Mouse (Mus musculus) spleen, adult 2 months (tissue): ENCODE data around the gene Adssl1. TPM values are rescaled to one million over a fixed set of nuclear protein-coding genes. Genes with fewer than 3 reads are reported as not detected.

Experiments used
- DNase-seq, 2 experiments: peaks; one replicate each; pipeline versions ENCODE4 v3.0.0 to v3.0.0-alpha.2; 2012 to 2021; ENCODE audit warnings: low spot score in 2 of 2, low read depth in 1 of 2
- H3K27ac ChIP-seq: fragments of 200-500 bp; 2 replicates; pipeline ENCODE4 v1.5.1; 2012; ENCODE audit warnings: low read length, inconsistent platforms; ENCODE audit not compliant: insufficient read depth
- H3K27me3 ChIP-seq: fragments of 200-500 bp; 2 replicates; pipeline ENCODE4 v1.6.1; 2012; ENCODE audit warnings: mild to moderate bottlenecking, moderate library complexity, low read length, inconsistent platforms; ENCODE audit not compliant: control insufficient read depth, insufficient read depth
- H3K36me3 ChIP-seq: fragments of 200-500 bp; 2 replicates; pipeline ENCODE4 v1.6.1; 2012; ENCODE audit warnings: mild to moderate bottlenecking, low read length, inconsistent platforms; ENCODE audit not compliant: control insufficient read depth, insufficient read depth
- H3K4me1 ChIP-seq: fragments of 200-500 bp; 2 replicates; pipeline ENCODE4 v1.6.1; 2011; ENCODE audit warnings: inconsistent platforms; ENCODE audit not compliant: control insufficient read depth, insufficient read depth, insufficient read length
- H3K4me3 ChIP-seq: fragments of 200-500 bp; 2 replicates; pipeline ENCODE4 v1.5.1; 2011; ENCODE audit warnings: mild to moderate bottlenecking, inconsistent platforms; ENCODE audit not compliant: insufficient read depth, insufficient read length; ENCODE audit errors: extremely low read depth
- CTCF ChIP-seq: fragments of 200-500 bp; IDR thresholded peaks from 2 replicates; pipeline ENCODE4 v1.5.1; 2011; ENCODE audit warnings: mild to moderate bottlenecking, inconsistent platforms; ENCODE audit not compliant: insufficient read depth, insufficient read length, insufficient replicate concordance; ENCODE audit errors: extremely low read depth
- POLR2A ChIP-seq: fragments of 200-500 bp; IDR thresholded peaks from 2 replicates; pipeline ENCODE4 v1.6.1; 2011; ENCODE audit warnings: low read depth, low read length, inconsistent platforms
- WGBS: fragments of 180-500 bp; shearing (Covaris S2); methylation state at CpG from one replicate; pipeline ENCODE4 v1.1.7; 2018; 5-methylcytosine and 5-hydroxymethylcytosine counted together
- polyA plus RNA-seq: library from polyadenylated mRNA; depleted of rRNA; stranded (reverse); fragments of >200 nt; gene quantifications from 2 replicates; pipeline ENCODE4 v1.2.3, GENCODE M21; 2012

Gene Adssl1
- polyA plus RNA-seq, 1 experiment: 10.7 TPM

DNA sequence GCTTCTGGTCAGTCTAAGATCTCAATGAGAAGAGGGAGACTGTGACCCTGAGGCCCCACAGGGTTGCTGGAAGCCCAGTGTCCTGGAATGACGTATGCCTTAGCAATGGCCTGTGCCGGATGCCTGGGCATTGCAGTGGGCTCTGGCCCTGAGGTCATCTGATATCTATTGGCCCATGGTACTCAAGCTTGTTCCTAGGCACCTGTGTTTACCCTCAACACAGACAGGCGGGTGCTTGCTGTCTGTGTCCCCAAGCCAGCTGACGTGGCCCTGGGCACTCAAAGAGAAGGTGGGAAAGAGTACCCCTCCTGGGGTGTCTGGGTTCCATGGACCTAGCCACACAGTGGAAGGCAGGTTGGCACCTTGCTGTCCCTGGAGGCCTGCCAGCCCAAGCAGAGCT lies 5.9 kb downstream of the Adssl1 start:
- no peak overlapping the region for H3K4me3 ChIP-seq
- H3K27me3 ChIP-seq: no peaks in the 10 kb centered on the region
- H3K27ac ChIP-seq: no peak overlapping the region
- TF ChIP-seq CTCF (no peak), POLR2A (no peak)
- no peaks in the 10 kb centered on the region for H3K36me3 ChIP-seq
- WGBS: 65% methylated on average over 4 of the region's 4 CpGs
- DNase-seq: no peak
- H3K4me1 ChIP-seq: peaks cover 15% of the 10 kb centered on the region; the same call in 1 of the 2 replicates

DNA sequence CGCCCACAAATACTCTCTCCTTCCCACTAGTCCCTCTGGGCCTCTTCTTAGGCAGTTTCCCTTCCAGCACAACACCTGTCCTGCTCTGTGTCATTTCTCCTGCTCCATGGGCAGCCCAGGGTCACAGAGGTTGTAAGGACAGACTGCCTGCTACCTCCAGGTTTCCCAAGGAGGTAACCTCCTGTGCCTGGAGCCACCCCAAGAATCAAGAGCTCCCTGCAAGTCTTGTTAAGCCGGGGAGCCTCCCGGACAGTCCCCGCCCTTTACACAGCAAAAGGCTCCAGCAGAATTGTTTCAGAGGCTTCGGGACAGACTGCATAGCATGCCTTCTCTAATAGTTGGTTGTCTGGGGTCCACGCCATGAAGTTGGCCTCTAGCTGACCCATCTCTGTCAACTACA lies 6.6 kb downstream of the Adssl1 start:
- no peak for DNase-seq

DNA sequence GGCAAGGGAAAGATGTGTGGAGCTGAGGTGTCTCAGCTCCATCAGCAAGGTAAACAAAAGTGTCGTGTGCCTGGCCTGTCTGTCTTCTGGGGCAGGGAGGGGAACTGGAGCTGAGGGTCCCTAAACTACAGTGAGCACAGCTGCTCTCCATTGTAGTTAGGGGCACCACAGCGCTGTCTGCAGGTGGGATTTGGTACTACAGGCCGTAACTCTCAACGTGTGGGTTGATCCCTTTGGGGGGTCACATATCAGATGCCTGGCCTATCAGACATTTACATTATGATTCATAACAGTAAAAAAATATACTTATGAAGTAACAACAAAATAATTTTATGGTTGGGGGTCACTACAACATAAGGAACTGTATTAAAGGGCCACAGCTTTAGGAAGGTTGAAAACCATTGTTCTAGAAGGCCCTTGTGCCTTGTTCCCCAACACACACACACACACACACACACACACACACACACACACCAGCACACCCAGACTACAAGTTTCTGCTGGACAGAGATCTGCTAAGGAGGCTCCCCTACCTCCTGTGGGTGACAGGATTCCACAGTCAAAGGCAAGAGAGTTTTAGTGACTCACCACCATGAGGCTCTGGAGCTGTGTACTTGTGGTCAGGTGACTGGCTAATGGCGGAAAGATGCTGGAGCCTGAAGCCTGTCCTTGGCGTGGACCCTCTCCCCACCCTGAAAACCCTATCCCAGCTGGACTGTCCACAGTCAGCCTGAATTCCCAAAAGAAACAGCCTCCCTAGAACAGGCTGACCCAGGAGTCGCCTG lies 7.4 kb downstream of the Adssl1 start:
- no peaks in the 10 kb centered on the region for H3K36me3 ChIP-seq
- H3K4me3 ChIP-seq: no peak overlapping the region
- no peaks in the 10 kb centered on the region for H3K27me3 ChIP-seq
- TF ChIP-seq POLR2A (no peak), CTCF (peak; percentile 18; the same call in 1 of the 2 replicates)
- WGBS: 69% methylated on average over 7 of the region's 7 CpGs
- H3K4me1 ChIP-seq: peaks cover 18% of the 10 kb centered on the region
- no peak for DNase-seq
- H3K27ac ChIP-seq: no peak overlapping the region

More for the DNA sequence above, 6.6 kb downstream of the Adssl1 start:
- WGBS: 69% methylated on average over 6 of the region's 6 CpGs
- no peaks in the 10 kb centered on the region for H3K27me3 ChIP-seq
- H3K4me3 ChIP-seq: no peak overlapping the region
- no peak overlapping the region for H3K27ac ChIP-seq
- TF ChIP-seq CTCF (no peak), POLR2A (no peak)
- no peaks in the 10 kb centered on the region for H3K36me3 ChIP-seq
- H3K4me1 ChIP-seq: peaks cover 15% of the 10 kb centered on the region; the same call in 1 of the 2 replicates

DNA sequence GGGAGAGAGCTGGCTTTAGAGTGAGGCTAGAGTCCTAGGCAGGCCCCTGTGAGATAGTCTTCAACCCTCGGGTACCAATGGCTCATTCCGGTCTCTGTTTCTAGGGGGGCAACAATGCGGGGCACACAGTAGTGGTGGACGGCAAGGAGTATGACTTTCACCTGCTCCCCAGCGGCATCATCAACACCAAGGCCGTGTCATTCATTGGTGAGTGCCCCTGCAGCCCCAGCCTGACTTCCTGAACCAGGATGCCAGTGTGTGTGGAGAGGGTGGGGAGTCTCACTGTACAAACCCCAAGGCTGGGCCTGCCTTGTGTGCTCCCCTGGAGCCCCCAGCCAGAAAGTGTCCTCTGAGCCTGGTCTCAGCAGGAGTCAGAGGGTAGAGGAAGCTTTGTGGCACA lies 8.4 kb downstream of the Adssl1 start:
- WGBS: 37% methylated on average over 6 of the region's 6 CpGs
- TF ChIP-seq CTCF: no peak
- Histone ChIP-seq H3K27ac (no peak overlapping the region), H3K4me3 (no peak overlapping the region), H3K27me3 (no peaks in the 10 kb centered on the region), H3K4me1 (peaks cover 27% of the 10 kb centered on the region), H3K36me3 (no peaks in the 10 kb centered on the region)
- no peak for DNase-seq

DNA sequence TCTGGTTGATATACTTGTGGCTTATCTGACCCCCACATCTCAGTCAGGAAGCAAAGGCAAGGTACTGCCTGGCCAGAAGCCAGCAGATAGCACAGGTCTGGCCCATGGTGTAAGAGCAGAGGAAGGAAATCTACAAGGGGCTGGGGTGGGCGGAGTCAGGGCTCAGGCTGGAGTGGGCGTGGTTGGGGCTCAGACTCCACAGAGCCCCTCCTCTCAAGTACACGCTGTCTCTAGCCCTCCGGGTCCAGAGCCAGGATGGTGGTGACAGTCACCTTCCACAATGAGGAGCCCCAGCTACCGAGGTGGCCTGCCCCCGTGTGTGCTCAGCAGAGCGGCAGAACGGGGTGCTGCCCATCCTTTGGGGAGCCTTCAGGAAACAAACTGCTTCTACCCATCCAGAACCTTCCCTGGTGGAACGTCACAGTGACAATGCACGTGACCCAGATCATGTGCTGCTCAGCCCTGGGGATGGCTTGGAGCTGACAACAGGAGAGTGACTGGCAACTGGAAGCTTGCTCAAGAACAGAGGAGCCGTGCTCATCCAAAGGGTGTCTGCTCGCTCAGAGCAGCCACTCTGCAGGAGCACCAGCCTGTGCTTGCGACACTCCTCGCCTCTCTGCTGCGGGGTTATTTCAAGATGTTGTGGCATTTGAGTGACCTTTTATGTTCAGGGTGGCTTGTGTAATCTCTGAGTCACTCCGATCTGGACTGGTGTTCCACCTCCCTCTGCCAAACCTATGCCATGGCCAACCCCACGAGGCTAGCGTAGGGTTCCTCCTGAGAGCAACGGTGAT lies 9.3 kb downstream of the Adssl1 start:
- peak in 1 of 2 experiments; percentile 72 for DNase-seq

DNA sequence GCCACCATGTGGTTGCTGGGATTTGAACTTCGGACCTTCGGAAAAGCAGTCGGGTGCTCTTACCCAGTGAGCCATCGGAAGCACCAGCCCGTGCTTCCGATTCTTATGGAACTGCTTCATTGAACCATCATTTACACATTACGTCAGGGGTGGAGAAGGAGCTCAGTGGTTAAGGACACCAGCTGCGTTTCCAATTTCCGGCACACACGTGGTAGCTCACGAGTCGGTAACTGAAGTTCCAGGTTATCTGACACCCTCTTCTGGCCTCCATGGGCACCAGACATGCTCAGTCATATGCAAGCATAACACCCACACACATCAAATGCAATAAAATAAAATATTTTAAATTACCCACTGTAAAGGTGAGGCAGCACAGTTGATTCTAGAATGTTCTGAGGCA lies 10.2 kb downstream of the Adssl1 start:
- no peaks in the 10 kb centered on the region for H3K27me3 ChIP-seq
- no peaks in the 10 kb centered on the region for H3K36me3 ChIP-seq
- DNase-seq: no peak
- H3K4me3 ChIP-seq: no peak overlapping the region
- 93% methylated on average over 12 of the region's 12 CpGs for WGBS
- peaks cover 31% of the 10 kb centered on the region for H3K4me1 ChIP-seq
- no peak overlapping the region for H3K27ac ChIP-seq
- TF ChIP-seq POLR2A (no peak), CTCF (no peak)

More for the DNA sequence above, 9.3 kb downstream of the Adssl1 start:
- no peaks in the 10 kb centered on the region for H3K36me3 ChIP-seq
- no peak for TF ChIP-seq POLR2A
- TF ChIP-seq CTCF: no peak
- peaks cover 31% of the 10 kb centered on the region for H3K4me1 ChIP-seq
- H3K27me3 ChIP-seq: no peaks in the 10 kb centered on the region
- WGBS: 18% methylated on average over 19 of the region's 19 CpGs
- peak overlapping the region; percentile 34; the same call in 1 of the 2 replicates for H3K4me3 ChIP-seq
- H3K27ac ChIP-seq: peak overlapping the region; percentile 21; the same call in 1 of the 2 replicates
